Mouse (Mus musculus) cortical plate, adult 2 months (tissue): ENCODE data around the gene Dcx.

Source experiments
- CTCF ChIP-seq: fragments of 200-500 bp; IDR thresholded peaks from 2 replicates; pipeline ENCODE4 v1.5.1; 2011; ENCODE audit warnings: mild to moderate bottlenecking, control low read depth, low read length; ENCODE audit not compliant: insufficient read depth; ENCODE audit errors: extremely low read depth
- POLR2A ChIP-seq: fragments of 200-500 bp; IDR thresholded peaks from 2 replicates; pipeline ENCODE4 v1.6.1; 2011; ENCODE audit warnings: mild to moderate bottlenecking, low read length, control low read depth; ENCODE audit not compliant: insufficient read depth; ENCODE audit errors: extremely low read depth

GRCm38 (mm10) chrX:143881806-143882468 lies 51.2 kb downstream of the Dcx start:
- TF ChIP-seq CTCF, result no peak
- TF ChIP-seq POLR2A, result no peak
